Mouse (Mus musculus): ENCODE data around the gene Gm13212. TPM values are rescaled to one million over a fixed set of nuclear protein-coding genes. Genes with fewer than 3 reads are reported as not detected.
"Not testable (repeated sequence)": the region's sequence is repeated elsewhere in the genome, so short reads cannot be mapped to it uniquely, and the experiment has no call there.

Gm13212 gene
- polyA plus RNA-seq, 1 experiment from 2014 or later, result 0.80 TPM

GRCm38 (mm10) chr4:145594183-145594582 is 9.2 kb downstream of the Gm13212 start:
- H3K27me3 ChIP-seq; H3K9me3 ChIP-seq; H3K36me3 ChIP-seq; H3K4me2 ChIP-seq (replicated peaks); H3K4me1 ChIP-seq; H3K9ac ChIP-seq (replicated peaks); H3K4me3 ChIP-seq; H3K27ac ChIP-seq (replicated peaks): not testable (repeated sequence)
- WGBS, result 57% methylated on average over 1 of the region's 1 CpGs
- ATAC-seq (ENCODE audit: low FRiP score, low read depth), result 0 out of 2 replicates have a peak, but pooled peaks have one; percentile 23

- whole genome bisulfite sequencing, result 81% methylated on average over 4 of the region's 4 CpGs
- H3K27me3 ChIP-seq; H3K4me2 ChIP-seq (replicated peaks); H3K9ac ChIP-seq (replicated peaks); H3K4me3 ChIP-seq; H3K4me1 ChIP-seq; H3K27ac ChIP-seq (replicated peaks); H3K36me3 ChIP-seq; H3K9me3 ChIP-seq: not testable (repeated sequence)
- ATAC-seq (ENCODE audit: low FRiP score, low read depth), result peak; percentile 27; the same call in 1 of the 2 replicates
Observed at GRCm38 (mm10) chr4:145594798-145595197, 9.8 kb downstream of the Gm13212 start.

GRCm38 (mm10) chr4:145640416-145641185 is 55.6 kb downstream of the Gm13212 start:
- not testable (repeated sequence) for H3K4me3 ChIP-seq; H3K36me3 ChIP-seq; H3K9ac ChIP-seq (replicated peaks); H3K4me2 ChIP-seq (replicated peaks); H3K9me3 ChIP-seq; H3K27me3 ChIP-seq; H3K27ac ChIP-seq (replicated peaks); ATAC-seq (ENCODE audit: low FRiP score, low read depth); H3K4me1 ChIP-seq
- WGBS, result 30% methylated on average over 81 of the region's 83 CpGs

GRCm38 (mm10) chr4:145670385-145670784 is 85.4 kb downstream of the Gm13212 start, which contains the start of gene Zfp980:
Gene Zfp980, plus strand, starts transcription at chr4:145670685.
- not testable (repeated sequence) for H3K4me2 ChIP-seq (replicated peaks); H3K9me3 ChIP-seq; H3K9ac ChIP-seq (replicated peaks); H3K4me3 ChIP-seq; ATAC-seq (ENCODE audit: low FRiP score, low read depth); H3K27me3 ChIP-seq; H3K4me1 ChIP-seq; H3K36me3 ChIP-seq; H3K27ac ChIP-seq (replicated peaks)
- 83% methylated on average over 3 of the region's 3 CpGs for WGBS

GRCm38 (mm10) chr4:145674286-145674780 is 89.4 kb downstream of the Gm13212 start:
- H3K9me3 ChIP-seq; H3K4me1 ChIP-seq; H3K27me3 ChIP-seq; H3K27ac ChIP-seq (replicated peaks); H3K4me3 ChIP-seq; H3K36me3 ChIP-seq; H3K4me2 ChIP-seq (replicated peaks); H3K9ac ChIP-seq (replicated peaks); ATAC-seq (ENCODE audit: low FRiP score, low read depth): not testable (repeated sequence)
- WGBS, result 70% methylated on average over 2 of the region's 2 CpGs

Other genes with a start within 250 kb of the Gm13212 start
- gene Zfp990, start 74.4 kb upstream of the Gm13212 start, polyA plus RNA-seq (2016; fragmentation: Nextera tagmentation; extraction: Ambion mirVana), result not detected in 2 replicates
- gene Zfp980, start 85.5 kb downstream of the Gm13212 start, polyA plus RNA-seq (2016; fragmentation: Nextera tagmentation; extraction: Ambion mirVana), result not detected in 2 replicates

Measured in midbrain, embryonic 12.5 days (tissue).